Mouse (Mus musculus): ENCODE data around the gene Rbfox2. TPM values are rescaled to one million over a fixed set of nuclear protein-coding genes. Genes with fewer than 3 reads are reported as not detected.

Gene Rbfox2
- polyA plus RNA-seq, 1 experiment from 2014 or later, result 81.9 TPM

- Histone ChIP-seq H3K36me3 (replicated peaks; ENCODE audit: control insufficient read depth, insufficient read depth, low read depth, low read length) (peaks cover 7% of the 10 kb centered on the region; the same call in 1 of the 2 replicates), H3K4me1 (ENCODE audit: control insufficient read depth, insufficient read depth, low read length) (no peaks in the 10 kb centered on the region), H3K9me3 (replicated peaks; ENCODE audit: control insufficient read depth, low read length) (no peaks in the 10 kb centered on the region), H3K27ac (replicated peaks; ENCODE audit: low read depth, low read length) (no peak overlapping the region), H3K4me3 (ENCODE audit: low read depth, low read length) (no peak overlapping the region), H3K4me2 (ENCODE audit: low read depth, low read length) (no peak overlapping the region), H3K27me3 (ENCODE audit: control insufficient read depth, insufficient read depth, low read length) (no peaks in the 10 kb centered on the region), H3K9ac (replicated peaks; ENCODE audit: low read length) (no peak overlapping the region)
- no peak for DNase-seq (ENCODE audit: low spot score)
- ATAC-seq (replicated peaks; ENCODE audit: insufficient number of reproducible peaks, low FRiP score, low TSS enrichment, low read depth), result no peak
- WGBS, result 90% methylated on average over 5 of the region's 5 CpGs
Measured at GRCm38 (mm10) chr15:77081454-77081853, 225.3 kb downstream of the Rbfox2 start.

- DNase-seq (ENCODE audit: low spot score) (no peak), ATAC-seq (replicated peaks; ENCODE audit: insufficient number of reproducible peaks, low FRiP score, low TSS enrichment, low read depth) (no peak)
- Histone ChIP-seq H3K36me3 (replicated peaks; ENCODE audit: control insufficient read depth, insufficient read depth, low read depth, low read length) (peaks cover 5% of the 10 kb centered on the region; the same call in 1 of the 2 replicates), H3K9ac (replicated peaks; ENCODE audit: low read length) (no peak overlapping the region), H3K9me3 (replicated peaks; ENCODE audit: control insufficient read depth, low read length) (no peaks in the 10 kb centered on the region), H3K4me2 (ENCODE audit: low read depth, low read length) (no peak overlapping the region), H3K4me3 (ENCODE audit: low read depth, low read length) (no peak overlapping the region), H3K27ac (replicated peaks; ENCODE audit: low read depth, low read length) (no peak overlapping the region), H3K4me1 (ENCODE audit: control insufficient read depth, insufficient read depth, low read length) (no peaks in the 10 kb centered on the region), H3K27me3 (ENCODE audit: control insufficient read depth, insufficient read depth, low read length) (no peaks in the 10 kb centered on the region)
- 75% methylated on average over 14 of the region's 14 CpGs for WGBS
Measured at GRCm38 (mm10) chr15:77080684-77081254, 226.0 kb downstream of the Rbfox2 start.

DNA sequence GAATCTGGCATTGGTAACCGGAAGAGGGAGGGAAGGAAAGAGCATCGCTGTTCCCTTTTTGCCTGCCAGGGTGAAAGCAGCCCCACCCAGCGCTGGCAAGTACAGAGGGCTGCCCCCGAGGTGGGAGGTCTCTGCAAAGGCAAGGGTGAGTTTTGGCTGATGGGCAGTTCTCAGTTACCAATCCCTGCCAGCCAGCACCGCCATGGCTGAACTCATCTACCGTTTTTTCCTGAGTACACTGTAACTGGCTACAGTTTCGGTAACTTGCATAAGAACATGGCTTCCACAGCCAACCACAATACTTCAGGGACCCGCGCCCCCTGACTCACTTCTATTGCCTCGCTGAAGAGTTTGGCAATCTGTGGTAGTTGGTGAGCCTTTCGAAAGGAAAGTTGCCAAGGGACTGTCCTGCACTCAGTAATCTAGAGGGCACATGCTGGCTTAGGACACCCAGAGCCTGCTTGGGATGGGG lies 226.9 kb downstream of the Rbfox2 start:
- no peak for ATAC-seq (replicated peaks; ENCODE audit: insufficient number of reproducible peaks, low FRiP score, low TSS enrichment, low read depth)
- Histone ChIP-seq H3K9ac (replicated peaks; ENCODE audit: low read length) (no peak overlapping the region), H3K27ac (replicated peaks; ENCODE audit: low read depth, low read length) (no peak overlapping the region), H3K4me3 (ENCODE audit: low read depth, low read length) (no peak overlapping the region), H3K4me1 (ENCODE audit: control insufficient read depth, insufficient read depth, low read length) (no peaks in the 10 kb centered on the region), H3K36me3 (replicated peaks; ENCODE audit: control insufficient read depth, insufficient read depth, low read depth, low read length) (peaks cover 4% of the 10 kb centered on the region; the same call in 1 of the 2 replicates), H3K9me3 (replicated peaks; ENCODE audit: control insufficient read depth, low read length) (no peaks in the 10 kb centered on the region), H3K4me2 (ENCODE audit: low read depth, low read length) (no peak overlapping the region), H3K27me3 (ENCODE audit: control insufficient read depth, insufficient read depth, low read length) (no peaks in the 10 kb centered on the region)
- WGBS, result 77% methylated on average over 11 of the region's 11 CpGs
- DNase-seq (ENCODE audit: low spot score), result no peak

- no peak for DNase-seq (ENCODE audit: low spot score)
- WGBS, result 70% methylated on average over 14 of the region's 14 CpGs
- Histone ChIP-seq H3K4me1 (ENCODE audit: control insufficient read depth, insufficient read depth, low read length) (no peaks in the 10 kb centered on the region), H3K9ac (replicated peaks; ENCODE audit: low read length) (no peak overlapping the region), H3K27me3 (ENCODE audit: control insufficient read depth, insufficient read depth, low read length) (no peaks in the 10 kb centered on the region), H3K27ac (replicated peaks; ENCODE audit: low read depth, low read length) (no peak overlapping the region), H3K9me3 (replicated peaks; ENCODE audit: control insufficient read depth, low read length) (no peaks in the 10 kb centered on the region), H3K4me2 (ENCODE audit: low read depth, low read length) (no peak overlapping the region), H3K36me3 (replicated peaks; ENCODE audit: control insufficient read depth, insufficient read depth, low read depth, low read length) (peaks cover 4% of the 10 kb centered on the region; the same call in 1 of the 2 replicates), H3K4me3 (ENCODE audit: low read depth, low read length) (no peak overlapping the region)
- no peak for ATAC-seq (replicated peaks; ENCODE audit: insufficient number of reproducible peaks, low FRiP score, low TSS enrichment, low read depth)
Measured at GRCm38 (mm10) chr15:77079256-77079822, 227.5 kb downstream of the Rbfox2 start.

DNA sequence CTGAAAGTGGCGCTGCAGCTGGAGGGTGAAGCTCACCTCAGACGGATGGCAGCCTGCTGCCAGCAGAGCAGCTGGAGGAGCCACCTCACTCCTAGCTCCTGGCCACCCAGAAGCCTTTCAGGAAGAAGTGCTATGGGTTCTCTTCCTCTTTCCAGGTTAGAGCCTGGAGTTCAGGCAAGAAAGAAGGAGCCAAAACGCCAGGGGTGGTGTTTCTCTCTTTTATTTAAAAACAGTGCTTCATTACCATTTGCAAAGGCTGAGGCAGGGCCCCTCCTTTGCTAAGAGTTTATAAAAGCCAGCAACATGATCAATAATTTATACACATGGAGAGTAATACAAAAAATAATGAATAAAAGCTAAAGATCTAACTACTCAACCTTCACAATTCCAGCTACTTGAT lies 228.0 kb downstream of the Rbfox2 start:
- Histone ChIP-seq H3K27ac (replicated peaks; ENCODE audit: low read depth, low read length) (no peak overlapping the region), H3K4me3 (ENCODE audit: low read depth, low read length) (no peak overlapping the region), H3K27me3 (ENCODE audit: control insufficient read depth, insufficient read depth, low read length) (no peaks in the 10 kb centered on the region), H3K4me1 (ENCODE audit: control insufficient read depth, insufficient read depth, low read length) (no peaks in the 10 kb centered on the region), H3K9ac (replicated peaks; ENCODE audit: low read length) (no peak overlapping the region), H3K9me3 (replicated peaks; ENCODE audit: control insufficient read depth, low read length) (no peaks in the 10 kb centered on the region), H3K36me3 (replicated peaks; ENCODE audit: control insufficient read depth, insufficient read depth, low read depth, low read length) (peaks cover 4% of the 10 kb centered on the region; the same call in 1 of the 2 replicates), H3K4me2 (ENCODE audit: low read depth, low read length) (no peak overlapping the region)
- 83% methylated on average over 3 of the region's 3 CpGs for WGBS
- no peak for DNase-seq (ENCODE audit: low spot score)
- no peak for ATAC-seq (replicated peaks; ENCODE audit: insufficient number of reproducible peaks, low FRiP score, low TSS enrichment, low read depth)

GRCm38 (mm10) chr15:77077906-77078305 lies 228.9 kb downstream of the Rbfox2 start:
- Histone ChIP-seq H3K27ac (replicated peaks; ENCODE audit: low read depth, low read length) (no peak overlapping the region), H3K36me3 (replicated peaks; ENCODE audit: control insufficient read depth, insufficient read depth, low read depth, low read length) (peaks cover 4% of the 10 kb centered on the region; the same call in 1 of the 2 replicates), H3K9me3 (replicated peaks; ENCODE audit: control insufficient read depth, low read length) (no peaks in the 10 kb centered on the region), H3K27me3 (ENCODE audit: control insufficient read depth, insufficient read depth, low read length) (no peaks in the 10 kb centered on the region), H3K9ac (replicated peaks; ENCODE audit: low read length) (no peak overlapping the region), H3K4me1 (ENCODE audit: control insufficient read depth, insufficient read depth, low read length) (no peaks in the 10 kb centered on the region), H3K4me3 (ENCODE audit: low read depth, low read length) (no peak overlapping the region), H3K4me2 (ENCODE audit: low read depth, low read length) (no peak overlapping the region)
- 96% methylated on average over 9 of the region's 9 CpGs for whole genome bisulfite sequencing
- DNase-seq (ENCODE audit: low spot score) (no peak), ATAC-seq (replicated peaks; ENCODE audit: insufficient number of reproducible peaks, low FRiP score, low TSS enrichment, low read depth) (no peak)

- peaks cover 4% of the 10 kb centered on the region; the same call in 1 of the 2 replicates for H3K36me3 ChIP-seq (replicated peaks; ENCODE audit: control insufficient read depth, insufficient read depth, low read depth, low read length)
- WGBS, result 97% methylated on average over 3 of the region's 3 CpGs
- peaks cover 1% of the 10 kb centered on the region; the same call in 1 of the 2 replicates for H3K4me1 ChIP-seq (ENCODE audit: control insufficient read depth, insufficient read depth, low read length)
- no peaks in the 10 kb centered on the region for H3K9me3 ChIP-seq (replicated peaks; ENCODE audit: control insufficient read depth, low read length)
- H3K27me3 ChIP-seq (ENCODE audit: control insufficient read depth, insufficient read depth, low read length), result no peaks in the 10 kb centered on the region
- DNase-seq (ENCODE audit: low spot score) (no peak), ATAC-seq (replicated peaks; ENCODE audit: insufficient number of reproducible peaks, low FRiP score, low TSS enrichment, low read depth) (no peak)
- no peak overlapping the region for H3K4me3 ChIP-seq (ENCODE audit: low read depth, low read length)
- H3K27ac ChIP-seq (replicated peaks; ENCODE audit: low read depth, low read length), result no peak overlapping the region
- H3K9ac ChIP-seq (replicated peaks; ENCODE audit: low read length), result no peak overlapping the region
- H3K4me2 ChIP-seq (ENCODE audit: low read depth, low read length), result no peak overlapping the region
Measured at GRCm38 (mm10) chr15:77076523-77076922, 230.3 kb downstream of the Rbfox2 start.

GRCm38 (mm10) chr15:77072556-77073163 lies 234.1 kb downstream of the Rbfox2 start:
- H3K4me3 ChIP-seq (ENCODE audit: low read depth, low read length), result no peak overlapping the region
- H3K27ac ChIP-seq (replicated peaks; ENCODE audit: low read depth, low read length), result no peak overlapping the region
- no peak overlapping the region for H3K4me2 ChIP-seq (ENCODE audit: low read depth, low read length)
- H3K4me1 ChIP-seq (ENCODE audit: control insufficient read depth, insufficient read depth, low read length), result peaks cover 2% of the 10 kb centered on the region; the same call in 1 of the 2 replicates
- H3K36me3 ChIP-seq (replicated peaks; ENCODE audit: control insufficient read depth, insufficient read depth, low read depth, low read length), result peaks cover 4% of the 10 kb centered on the region; the same call in 1 of the 2 replicates
- WGBS, result 77% methylated on average over 4 of the region's 4 CpGs
- ATAC-seq (replicated peaks; ENCODE audit: insufficient number of reproducible peaks, low FRiP score, low TSS enrichment, low read depth), result no peak
- no peak for DNase-seq (ENCODE audit: low spot score)
- no peaks in the 10 kb centered on the region for H3K27me3 ChIP-seq (ENCODE audit: control insufficient read depth, insufficient read depth, low read length)
- no peak overlapping the region for H3K9ac ChIP-seq (replicated peaks; ENCODE audit: low read length)
- H3K9me3 ChIP-seq (replicated peaks; ENCODE audit: control insufficient read depth, low read length), result no peaks in the 10 kb centered on the region

All from embryonic facial prominence, embryonic 11.5 days (tissue).